Mouse (Mus musculus) heart, postnatal 25 days (tissue): Measurements from ENCODE around the gene Prcd. TPM values are rescaled to one million over a fixed set of nuclear protein-coding genes. Genes with fewer than 3 reads are reported as not detected.

Experiments
- DNase-seq: peaks from one replicate; pipeline ENCODE4 v3.0.0; 2022; ENCODE audit warnings: low spot score
- intact Hi-C: fragments of 180-260 bp; cut with DNase I; formaldehyde crosslinking; loops from one replicate; pipeline ENCODE4 v1.15.1; 2025
- total RNA-seq, 2 experiments: library from RNA; stranded (reverse); gene quantifications; 2 replicates each; pipeline ENCODE4 v1.2.3; 2021

Gene Prcd
- total RNA-seq, 2 experiments from 2014 or later: 1.0 to 1.6 TPM

- DNase-seq: no peak
- intact Hi-C loops: no loop called here
These were observed 6.6 kb upstream of the Prcd start for GRCm38 (mm10) chr11:116646771-116647170.

GRCm38 (mm10) chr11:116647340-116647991 lies 5.9 kb upstream of the Prcd start:
- peak; percentile 81 for DNase-seq
- intact Hi-C loops: no loop called here

- peak; percentile 79 for DNase-seq
- intact Hi-C loops: no loop called here
These were observed 5.0 kb upstream of the Prcd start for GRCm38 (mm10) chr11:116648213-116648921.

- DNase-seq: no peak
- intact Hi-C loops: no loop called here
These were observed 4.4 kb upstream of the Prcd start for GRCm38 (mm10) chr11:116648976-116649375.

- DNase-seq: no peak
- intact Hi-C loops: no loop called here
These were observed 3.5 kb upstream of the Prcd start for GRCm38 (mm10) chr11:116649711-116650337.

GRCm38 (mm10) chr11:116650811-116651210 lies 2.5 kb upstream of the Prcd start:
- no peak for DNase-seq
- intact Hi-C loops: no loop called here

GRCm38 (mm10) chr11:116651339-116651738 lies 2.0 kb upstream of the Prcd start:
- intact Hi-C loops: no loop called here
- no peak for DNase-seq

- DNase-seq: no peak
- intact Hi-C loops: no loop called here
These were observed 820 bp upstream of the Prcd start for GRCm38 (mm10) chr11:116652330-116653098.

GRCm38 (mm10) chr11:116653709-116654221 lies 431 bp downstream of the Prcd start:
- DNase-seq: no peak
- intact Hi-C loops: no loop called here

GRCm38 (mm10) chr11:116654255-116654821 lies 1.0 kb downstream of the Prcd start, which contains the start of gene Cygb:
Gene Cygb, minus strand, starts transcription at chr11:116654313.
- intact Hi-C loops: no loop called here
- peak; percentile 47 for DNase-seq

GRCm38 (mm10) chr11:116656348-116657191 lies 3.2 kb downstream of the Prcd start:
- intact Hi-C loops: no loop called here
- no peak for DNase-seq

GRCm38 (mm10) chr11:116657311-116658223 lies 4.2 kb downstream of the Prcd start:
- DNase-seq: peak; percentile 92
- intact Hi-C loops: no loop called here

GRCm38 (mm10) chr11:116658238-116658637 lies 4.9 kb downstream of the Prcd start:
- intact Hi-C loops: no loop called here
- DNase-seq: no peak

- intact Hi-C loops: no loop called here
These were observed 5.8 kb downstream of the Prcd start for GRCm38 (mm10) chr11:116659027-116659621.

GRCm38 (mm10) chr11:116660181-116660580 lies 6.8 kb downstream of the Prcd start:
- intact Hi-C loops: no loop called here
- DNase-seq: no peak

More at GRCm38 (mm10) chr11:116659027-116659621, 5.8 kb downstream of the Prcd start:
- no peak for DNase-seq

GRCm38 (mm10) chr11:116661291-116661947 lies 8.1 kb downstream of the Prcd start:
- DNase-seq: no peak
- intact Hi-C loops: no loop called here

GRCm38 (mm10) chr11:116661948-116662377 lies 8.6 kb downstream of the Prcd start:
- no peak for DNase-seq
- intact Hi-C loops: no loop called here
